Mouse (Mus musculus) spleen, adult 18-20 months (tissue): ENCODE results near the gene Ppp1r35.
"Not testable (repeated sequence)": the region's sequence is repeated elsewhere in the genome, so short reads cannot be mapped to it uniquely, and the experiment has no call there.

Source experiments
- DNase-seq, 2 experiments: peaks; one replicate each; pipeline ENCODE4 v3.0.0; 2022; ENCODE audit warnings: mixed read lengths in 2 of 2

Ppp1r35 gene

GRCm38 (mm10) chr5:137778635-137779034 is at the start of gene Ppp1r35:
TSS of gene Ppp1r35 (plus strand) at chr5:137778849.
- DNase-seq, result peak; percentile 90 to 96

DNA sequence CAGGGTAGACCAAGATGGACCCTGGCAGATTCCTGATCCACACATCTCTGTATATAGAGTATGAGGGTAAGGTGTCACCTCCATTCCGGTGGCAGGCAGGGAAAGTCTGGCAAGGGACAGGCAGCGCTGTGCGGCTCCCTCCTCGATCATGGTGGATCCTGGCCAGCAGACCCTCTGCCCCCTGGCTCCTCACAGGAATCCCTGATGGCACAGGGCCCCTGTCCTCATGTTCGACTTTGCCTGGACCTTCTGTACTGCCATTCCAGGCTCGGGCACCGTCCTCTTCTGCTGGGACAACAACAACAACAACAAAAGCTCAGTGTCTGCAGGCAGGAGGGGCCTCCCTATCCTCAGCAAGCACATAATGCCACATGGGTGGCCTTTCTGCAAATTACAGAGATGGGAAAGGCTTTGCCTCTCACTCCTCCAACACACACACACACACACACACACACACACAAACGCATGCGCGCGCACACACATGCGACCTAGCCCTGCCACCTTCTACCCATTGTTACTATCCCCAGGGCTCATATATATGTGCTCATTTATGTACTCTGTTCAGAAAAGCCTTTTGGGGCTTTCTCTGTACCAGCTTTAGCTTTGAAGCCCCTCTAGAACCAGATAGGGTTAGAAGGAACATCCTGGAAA is 44.9 kb upstream of the Ppp1r35 start:
- no peak for DNase-seq

GRCm38 (mm10) chr5:137734289-137735061 is 44.2 kb upstream of the Ppp1r35 start:
- no peak for DNase-seq

DNA sequence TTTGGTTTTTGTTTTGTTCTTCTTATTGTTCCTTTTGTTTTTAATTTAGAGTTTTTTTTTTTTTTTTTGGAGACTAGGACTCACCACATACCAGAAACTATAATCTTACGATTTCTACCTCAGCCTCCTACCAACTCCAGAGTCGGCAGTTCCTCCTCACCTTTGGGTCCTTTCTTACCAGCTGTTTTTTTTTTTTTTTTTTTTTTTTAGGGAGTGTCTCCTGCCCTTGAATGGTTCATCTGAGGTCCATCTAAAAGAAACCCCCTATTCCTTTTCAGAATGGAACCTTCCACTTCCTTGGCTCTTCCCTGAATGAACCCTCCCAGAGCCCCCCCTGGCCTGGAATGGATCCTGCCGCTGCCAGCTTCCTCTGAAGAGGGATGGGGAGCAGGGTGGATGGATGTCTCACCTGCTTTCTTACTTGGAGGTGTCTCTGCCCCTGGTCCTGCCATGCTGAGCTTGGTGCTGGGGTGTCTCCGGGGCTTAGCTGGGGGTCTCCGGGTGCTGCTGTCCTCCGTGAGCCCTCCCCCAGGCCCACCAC is 41.2 kb upstream of the Ppp1r35 start:
- DNase-seq, result no peak

DNA sequence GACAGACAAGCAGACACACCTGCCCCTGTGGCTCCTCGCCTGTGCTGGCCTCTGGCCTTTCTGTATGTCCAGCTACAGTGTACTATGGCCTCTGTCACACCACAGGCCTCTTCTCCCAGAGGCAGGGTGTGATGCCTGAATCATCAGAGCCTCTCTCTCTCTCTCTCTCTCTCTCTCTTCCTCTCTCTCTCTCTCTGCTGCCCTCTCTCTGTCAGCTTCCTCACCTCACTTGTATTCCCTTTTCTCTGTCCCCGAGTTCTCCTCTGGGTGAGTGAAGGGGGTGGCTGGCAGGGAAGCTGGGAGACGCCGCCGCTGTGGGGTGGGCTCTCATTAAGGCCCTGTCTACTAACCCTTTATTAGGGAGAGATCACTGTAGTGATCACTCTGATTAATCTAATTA is 40.1 kb upstream of the Ppp1r35 start:
- peak in 1 of 2 experiments; percentile 1 for DNase-seq

- no peak for DNase-seq
Measured at GRCm38 (mm10) chr5:137739471-137739870, 39.2 kb upstream of the Ppp1r35 start.

- no peak for DNase-seq
Measured at GRCm38 (mm10) chr5:137740506-137740905, 38.1 kb upstream of the Ppp1r35 start.

GRCm38 (mm10) chr5:137741023-137741931 is 37.4 kb upstream of the Ppp1r35 start, which contains the start of gene Nyap1:
TSS of gene Nyap1 (minus strand) at chr5:137741607.
- DNase-seq, result peak; percentile 64 to 80

GRCm38 (mm10) chr5:137742048-137742447 is 36.6 kb upstream of the Ppp1r35 start:
- no peak for DNase-seq

GRCm38 (mm10) chr5:137742836-137743235 is 35.8 kb upstream of the Ppp1r35 start:
- DNase-seq, result no peak

DNA sequence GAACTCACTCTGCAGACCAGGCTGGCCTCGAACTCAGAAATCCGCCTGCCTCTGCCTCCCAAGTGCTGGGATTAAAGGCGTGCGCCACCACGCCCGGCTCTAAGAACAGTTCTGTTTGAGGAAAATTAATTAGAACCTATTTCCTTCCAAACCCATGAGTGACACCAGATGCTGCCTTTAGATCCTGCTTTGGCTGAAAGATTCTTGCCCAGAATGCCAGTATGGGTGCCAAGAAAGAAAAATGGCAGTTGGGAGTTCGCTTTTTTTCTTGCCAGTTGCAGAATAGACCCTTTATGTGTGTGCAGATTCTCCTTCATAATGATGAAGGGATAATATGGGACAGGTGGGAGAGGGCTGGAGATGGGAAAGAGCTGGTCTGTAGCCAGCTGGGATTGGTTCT is 34.5 kb upstream of the Ppp1r35 start:
- no peak for DNase-seq

DNA sequence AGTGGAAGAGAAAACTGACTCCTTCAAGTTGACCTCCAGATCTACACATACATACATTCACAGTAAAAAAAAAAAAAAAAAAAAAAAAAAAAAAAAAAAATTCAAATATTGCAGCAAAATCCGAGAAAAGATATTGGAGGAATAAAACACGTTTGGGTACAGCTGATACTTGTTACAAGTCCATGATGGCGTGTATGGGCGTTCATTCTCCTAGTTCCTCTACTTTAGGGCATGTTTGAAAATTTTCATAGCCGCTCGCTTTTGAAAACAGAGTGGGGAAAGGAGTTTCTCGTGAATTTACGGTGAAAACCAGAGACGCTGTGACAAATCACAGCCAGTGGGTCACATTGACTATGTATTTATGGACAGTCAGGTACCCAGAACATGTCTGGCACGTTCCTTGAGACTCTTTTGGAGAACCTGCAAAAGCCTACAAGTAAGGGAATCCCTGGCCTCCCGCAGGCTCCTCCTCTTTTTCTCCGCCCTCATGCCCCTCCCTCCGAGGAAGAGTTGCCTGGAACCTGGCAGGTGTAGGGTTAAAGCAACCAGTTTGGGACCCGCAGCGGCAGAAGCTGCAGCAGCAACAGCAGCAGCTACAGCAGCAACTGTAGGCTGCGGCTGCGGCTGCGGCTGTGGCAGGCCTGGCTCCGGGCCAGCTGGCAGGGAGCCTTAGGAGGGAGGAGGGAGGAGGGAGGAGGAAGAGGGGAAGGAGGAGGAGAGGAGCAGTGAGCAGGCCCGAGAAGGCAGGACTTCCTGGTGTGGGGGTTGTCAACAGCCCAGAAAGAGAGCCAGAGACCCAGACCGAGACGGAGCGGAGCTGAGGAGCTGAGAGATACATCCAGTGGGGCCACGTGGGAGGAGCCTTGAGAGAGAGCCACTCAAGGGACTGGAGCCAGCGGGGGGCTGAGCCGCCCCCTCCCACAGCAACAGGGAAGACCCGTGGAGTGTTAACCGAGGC is 33.2 kb upstream of the Ppp1r35 start, which contains the start of gene Tsc22d4:
Gene Tsc22d4 (plus strand): TSS at position 517 of the 958 bp plus-strand sequence.
- peak; percentile 85 to 88 for DNase-seq

- peak; percentile 66 to 70 for DNase-seq
Measured at GRCm38 (mm10) chr5:137746282-137746850, 32.3 kb upstream of the Ppp1r35 start.

GRCm38 (mm10) chr5:137746851-137747325 is 31.8 kb upstream of the Ppp1r35 start:
- DNase-seq, result peak; percentile 32 to 44

GRCm38 (mm10) chr5:137747326-137747961 is 31.2 kb upstream of the Ppp1r35 start:
- DNase-seq, result peak; percentile 56 to 63

- peak in 1 of 2 experiments; percentile 30 for DNase-seq
Measured at GRCm38 (mm10) chr5:137748130-137748770, 30.4 kb upstream of the Ppp1r35 start.

DNA sequence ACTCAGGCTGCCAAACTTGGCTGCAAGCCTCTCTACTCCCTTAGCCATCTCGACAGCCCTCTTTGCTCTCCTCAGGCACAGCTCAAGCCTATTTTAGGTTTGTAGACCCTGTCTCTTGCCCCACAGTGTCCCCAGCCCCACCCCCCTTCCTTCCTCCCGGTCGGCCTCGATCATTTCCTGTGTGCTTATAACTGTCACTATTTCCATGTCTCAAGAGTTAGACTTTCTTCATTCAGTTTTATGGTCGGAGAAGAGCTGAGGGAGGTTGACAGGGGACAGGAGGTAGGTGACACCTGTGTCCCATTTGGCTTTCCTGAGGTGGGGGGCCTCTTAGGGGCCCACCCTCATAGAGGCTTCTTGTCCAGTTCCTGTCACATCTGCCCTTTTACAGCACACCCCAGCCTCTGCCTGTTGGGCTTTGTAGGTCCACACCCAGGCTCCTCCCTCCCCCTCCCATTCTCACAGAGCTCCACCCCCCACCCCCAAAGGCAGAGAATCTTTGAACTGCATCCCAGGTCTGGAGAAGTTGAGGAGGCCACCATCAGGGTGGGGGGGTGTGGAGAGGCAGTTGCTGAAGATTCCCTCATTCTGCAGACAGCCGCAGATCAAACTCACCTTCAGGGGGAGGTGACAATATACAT is 29.3 kb upstream of the Ppp1r35 start:
- no peak for DNase-seq

DNA sequence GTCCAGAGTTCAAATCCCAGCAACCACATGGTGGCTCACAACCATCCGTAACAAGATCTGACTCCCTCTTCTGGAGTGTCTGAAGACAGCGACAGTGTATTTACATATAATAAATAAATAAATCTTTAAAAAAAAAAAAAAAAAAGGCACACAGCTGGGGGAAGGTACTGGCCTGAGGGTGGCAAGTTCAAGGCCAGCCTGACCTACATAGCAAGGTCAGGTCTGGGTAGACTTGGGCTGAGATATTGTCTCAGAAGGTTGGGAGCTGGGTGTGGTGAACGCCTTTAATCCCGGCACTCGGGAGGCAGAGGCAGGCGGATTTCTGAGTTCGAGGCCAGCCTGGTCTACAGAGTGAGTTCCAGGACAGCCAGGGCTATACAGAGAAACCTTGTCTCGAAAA is 28.4 kb upstream of the Ppp1r35 start:
- not testable (repeated sequence) for DNase-seq

DNA sequence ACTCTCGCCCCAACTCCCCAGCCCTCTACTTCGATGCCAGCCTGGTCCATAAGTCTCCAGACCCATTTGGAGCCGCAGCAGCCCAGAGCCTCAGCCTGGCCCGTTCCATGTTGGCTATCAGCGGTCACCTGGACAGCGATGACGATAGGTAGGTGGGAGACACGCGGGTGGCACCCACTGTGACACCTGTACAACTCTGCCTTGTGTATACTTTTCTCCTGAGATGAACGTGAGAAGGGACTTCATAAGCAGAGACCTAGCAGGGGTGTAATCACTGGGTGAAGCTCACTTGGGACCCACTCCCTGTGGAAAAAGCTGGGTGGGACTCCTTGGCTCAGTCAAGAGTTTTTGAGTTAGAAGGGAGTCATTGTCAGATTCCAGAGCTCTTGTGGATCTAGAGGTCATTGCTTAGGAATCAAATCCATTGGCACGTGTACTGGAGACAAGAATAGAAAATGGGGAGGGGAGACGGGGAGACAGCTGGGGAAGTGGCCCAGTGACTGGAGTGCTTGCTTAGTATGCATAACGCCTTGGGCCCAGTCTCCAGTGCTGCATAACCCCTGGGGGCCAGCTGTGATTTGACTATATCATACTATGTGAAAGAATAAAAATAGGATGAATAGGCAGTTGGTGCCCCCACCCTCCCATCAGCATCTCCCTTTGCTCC is 27.3 kb upstream of the Ppp1r35 start:
- DNase-seq, result no peak
